ENCODE assay signal across 16 mouse cellular contexts in genomic region chr1:189405221-189405620, GRCm38 (mm10). TPM values are rescaled to one million over a fixed set of nuclear protein-coding genes. Genes with fewer than 3 reads are reported as not detected.
DNase-seq lines count a peak whose midpoint lies in the region; TF ChIP-seq lines count a peak whose summit lies in the region.
"Had no signal": no experiment of that assay in that cellular context is flagged by ENCODE, and none has a peak within 500 bp of the region (broad histone marks: within the 10 kb centered on the region; RNA-seq: fewer than 3 reads in every experiment).

No protein-coding gene starts in this region.

- DNase-seq in adrenal gland, adult 2 months, result peak; percentile 22
- no peak for DNase-seq in adrenal gland, adult 8-10 months
- DNase-seq in testis, postnatal 10 days (ENCODE audit: low spot score), result peak; percentile 21
- DNase-seq in testis, postnatal 14 days (ENCODE audit: low spot score), result no peak
- DNase-seq in lung, adult 2 months, result peak; percentile 64
- no peak for DNase-seq in embryo, embryonic 10 days (ENCODE audit: low spot score)
- no peak for DNase-seq in cerebellum, adult 2 months
- no peak for DNase-seq in cerebellum, postnatal 36 days
- DNase-seq: midbrain, embryonic 14.5 days; right cerebral cortex, adult 18-20 months had no signal

- 49% methylated on average over 10 of the region's 10 CpGs for WGBS in lung, adult 2 months
- WGBS in cerebellum, adult 2 months, result 25% methylated on average over 10 of the region's 10 CpGs

- H3K27ac ChIP-seq in cerebellum, adult 2 months (ENCODE audit: insufficient read depth, low read length), result no peak overlapping the region
- H3K27ac ChIP-seq: forebrain, embryonic 12.5 days; hindbrain, embryonic 14.5 days; kidney, embryonic 15.5 days; limb, embryonic 10.5 days; neural tube, embryonic 13.5 days had no signal

- no peaks in the 10 kb centered on the region for H3K27me3 ChIP-seq in cerebellum, adult 2 months (ENCODE audit: control insufficient read depth, insufficient read depth, low read length)
- H3K27me3 ChIP-seq: forebrain, embryonic 12.5 days; kidney, embryonic 15.5 days; neural tube, embryonic 13.5 days had no signal

- H3K4me3 ChIP-seq in lung, adult 2 months (replicated peaks; ENCODE audit: extremely low read depth, low read depth, low read length), result no peak overlapping the region
- no peak overlapping the region for H3K4me3 ChIP-seq in cerebellum, adult 2 months (replicated peaks; ENCODE audit: insufficient read depth, low read depth, low read length)
- H3K4me3 ChIP-seq: forebrain, embryonic 12.5 days; kidney, embryonic 15.5 days; limb, embryonic 10.5 days; neural tube, embryonic 13.5 days had no signal

- no peak for TF ChIP-seq POLR2A in lung, adult 2 months (IDR thresholded peaks at IDR 0.05; ENCODE audit: borderline replicate concordance, extremely low read depth, low read depth, low read length)
- TF ChIP-seq POLR2A in cerebellum, adult 2 months (IDR thresholded peaks at IDR 0.05; ENCODE audit: borderline replicate concordance, insufficient read depth, low read length), result no peak

- H3K4me1 ChIP-seq in lung, adult 2 months (ENCODE audit: control insufficient read depth, insufficient read depth, low read length), result peaks cover 9% of the 10 kb centered on the region
- H3K4me1 ChIP-seq in cerebellum, adult 2 months (ENCODE audit: control insufficient read depth, insufficient read depth, low read length), result no peaks in the 10 kb centered on the region
- H3K4me1 ChIP-seq: neural tube, embryonic 13.5 days had no signal

- no peak for TF ChIP-seq CTCF in lung, adult 2 months (IDR thresholded peaks at IDR 0.05; ENCODE audit: insufficient read depth, low read length)
- TF ChIP-seq CTCF in cerebellum, adult 2 months (IDR thresholded peaks at IDR 0.05; ENCODE audit: borderline replicate concordance, insufficient read depth, low read depth, low read length), result no peak

RNA-seq across cellular contexts. Expression of gene Kcnk2, which starts 3.1 kb away (rescaled TPM):
- 10 to 100 TPM; 20.8 to 28.2 TPM for total RNA-seq in adrenal gland, adult 2 months (2021)
- polyA plus RNA-seq in adrenal gland, adult 2 months (2012; rRNA removed), result 9.7 and 11.6 TPM in 2 replicates
- 10 to 100 TPM; 22.0 to 44.4 (median 26.6) TPM for total RNA-seq in adrenal gland, adult 8-10 months (2022)
- polyA plus RNA-seq in lung, adult 2 months (2012; rRNA removed), result 15.0 and 19.0 TPM in 2 replicates
- 11.8 and 12.3 TPM in 2 replicates for polyA plus RNA-seq in cerebellum, adult 2 months (2012; rRNA removed)
- polyA plus RNA-seq: liver, embryonic 16.5 days had no signal

Comparison
In these comparisons a context has a peak if more than half of its experiments do, and no peak if none do; other contexts are left out.
1. DNase-seq: peak in adrenal gland, adult 2 months (single experiment), testis, postnatal 10 days (single experiment) and lung, adult 2 months (single experiment); none in adrenal gland, adult 8-10 months (single experiment), testis, postnatal 14 days (single experiment), embryo, embryonic 10 days (single experiment), cerebellum, adult 2 months (0 of 2) and cerebellum, postnatal 36 days (0 of 2).